Mouse (Mus musculus): ENCODE results near the gene Smr2. TPM values are rescaled to one million over a fixed set of nuclear protein-coding genes. Genes with fewer than 3 reads are reported as not detected.

Smr2 gene
- not detected in 2 replicates for polyA plus RNA-seq (2012; rRNA removed)

GRCm38 (mm10) chr5:88086256-88086655, at the start of gene Smr2:
Gene Smr2 (plus strand): TSS chr5:88086556.

GRCm38 (mm10) chr5:88111430-88111829, 25.1 kb downstream of the Smr2 start, which contains the start of gene Gm11116:
Gene Gm11116 (minus strand): TSS chr5:88111530.

GRCm38 (mm10) chr5:88153999-88154398, 67.6 kb downstream of the Smr2 start, which contains the start of gene Gm11115:
Gene Gm11115 (minus strand): TSS chr5:88154099.

Other genes starting within 250 kb of the Smr2 start
- gene Odam, start 201.5 kb upstream of the Smr2 start, polyA plus RNA-seq (2012; rRNA removed), result not detected in 2 replicates
- 0.02 TPM in 1 of 2 replicates, not detected in the other for gene Csn3, start 161.0 kb upstream of the Smr2 start, polyA plus RNA-seq (2012; rRNA removed)
- gene 2310003L06Rik, start 117.1 kb upstream of the Smr2 start, polyA plus RNA-seq (2012; rRNA removed), result not detected in 2 replicates
- not detected in 2 replicates for gene Gm28434, start 117.0 kb upstream of the Smr2 start, polyA plus RNA-seq (2012; rRNA removed)
- not detected in 2 replicates for gene Cabs1, start 107.1 kb upstream of the Smr2 start, polyA plus RNA-seq (2012; rRNA removed)
- gene Smr3a, start 84.0 kb upstream of the Smr2 start, polyA plus RNA-seq (2012; rRNA removed), result not detected in 2 replicates
- not detected in 2 replicates for gene Gm11116, start 25.0 kb downstream of the Smr2 start, polyA plus RNA-seq (2012; rRNA removed)
- gene Gm11115, start 67.5 kb downstream of the Smr2 start, polyA plus RNA-seq (2012; rRNA removed), result not detected in 2 replicates
- gene Gm7714, start 182.4 kb downstream of the Smr2 start, polyA plus RNA-seq (2012; rRNA removed), result not detected in 2 replicates
- not detected in 2 replicates for gene Prol1, start 230.8 kb downstream of the Smr2 start, polyA plus RNA-seq (2012; rRNA removed)